Mouse (Mus musculus): ENCODE data around the gene Ldb3. TPM values are rescaled to one million over a fixed set of nuclear protein-coding genes. Genes with fewer than 3 reads are reported as not detected.
A peak's percentile ranks its signal among the peaks of the same experiment; 100 is the strongest.

Ldb3 gene
- total RNA-seq, 2 experiments from 2014 or later: 0.46 to 2.6 TPM

DNA sequence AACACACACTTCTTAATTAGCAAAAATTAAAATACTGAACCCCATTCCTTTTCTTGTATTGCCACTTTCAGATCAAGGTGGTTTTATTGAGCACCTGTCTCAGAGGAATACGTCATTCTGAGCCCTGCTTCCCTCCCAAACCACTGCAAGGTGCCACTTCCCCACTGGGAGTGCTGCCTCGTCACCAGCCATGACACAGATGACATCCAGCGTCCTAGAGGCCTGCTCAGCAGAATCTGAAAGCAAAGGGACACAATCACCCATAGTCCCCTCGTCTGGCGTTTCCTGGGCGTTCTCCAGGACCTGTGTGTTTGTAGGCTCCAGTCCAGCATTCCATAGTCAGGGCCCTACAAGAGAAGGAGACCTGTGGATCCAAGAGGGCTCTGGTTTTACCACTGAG lies 74.4 kb downstream of the Ldb3 start:
- DNase-seq (ENCODE audit: low spot score in 2 of 2): no peak

DNA sequence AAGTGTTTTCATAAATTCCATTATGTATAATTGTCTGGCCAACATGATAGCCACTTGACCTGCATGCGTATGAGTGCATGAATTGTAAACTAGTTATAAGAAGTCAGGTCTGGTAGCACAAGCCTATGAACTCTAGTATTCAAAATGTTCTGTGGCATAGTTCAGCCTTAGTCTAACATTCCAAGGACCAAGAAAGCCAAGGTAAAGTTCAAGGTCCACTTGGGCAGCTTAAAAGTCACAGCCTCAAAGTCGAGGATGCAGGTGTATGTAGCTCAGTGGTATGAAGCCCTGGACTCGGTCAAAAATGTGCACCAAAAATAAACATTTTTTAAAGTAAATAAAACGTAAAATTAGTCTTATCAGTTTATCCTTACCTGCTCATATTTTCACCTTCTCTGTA lies 75.9 kb downstream of the Ldb3 start:
- no peak for DNase-seq (ENCODE audit: low spot score in 2 of 2)

DNA sequence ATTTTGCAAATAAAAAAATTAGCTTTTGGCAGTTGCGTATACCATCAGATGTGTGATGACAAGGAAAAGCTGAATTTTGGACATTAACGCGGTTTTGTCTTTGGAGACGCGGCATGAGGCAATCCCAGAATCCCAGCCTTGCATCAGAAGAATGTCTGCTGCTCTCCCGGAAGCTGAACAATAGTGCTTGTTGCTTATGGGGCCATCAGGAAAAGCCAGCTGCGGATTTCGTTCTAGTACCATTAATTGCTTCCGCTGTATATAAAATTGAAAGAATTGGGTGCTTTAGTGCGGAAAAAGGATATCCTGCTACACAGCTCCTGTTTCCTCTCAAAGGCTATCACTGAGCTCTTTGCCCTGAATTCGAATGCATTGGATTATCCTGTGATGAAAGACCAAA lies 76.6 kb downstream of the Ldb3 start:
- DNase-seq (ENCODE audit: low spot score in 2 of 2): no peak

DNA sequence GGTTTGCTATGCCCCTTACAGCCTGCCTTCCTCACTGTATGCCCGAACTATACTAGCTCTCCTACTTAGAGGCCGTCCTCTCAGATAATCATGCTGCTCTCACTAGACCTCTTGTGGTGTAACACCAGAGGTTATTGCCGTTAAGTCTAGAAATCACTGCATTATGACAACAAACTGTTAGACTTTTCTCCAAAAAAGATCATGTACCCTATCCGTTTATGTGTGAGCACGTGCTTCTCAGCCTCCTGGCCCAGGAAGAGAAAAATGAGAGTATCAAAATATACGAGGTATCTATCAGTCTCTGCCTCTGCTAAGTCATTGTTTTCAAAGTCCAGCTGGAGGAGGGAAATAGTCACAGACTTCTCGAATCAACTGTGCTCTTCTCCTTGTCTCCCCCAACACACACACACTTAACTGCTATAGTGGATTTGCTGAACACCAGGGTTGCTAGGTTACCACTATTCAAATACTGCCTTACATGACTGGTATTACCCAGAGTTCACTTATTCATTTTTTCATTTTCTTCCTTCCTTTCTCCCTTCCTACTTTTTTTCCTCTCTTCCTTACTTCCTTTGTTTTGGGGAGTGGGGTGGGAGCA lies 79.5 kb downstream of the Ldb3 start:
- no peak for DNase-seq (ENCODE audit: low spot score in 2 of 2)

DNA sequence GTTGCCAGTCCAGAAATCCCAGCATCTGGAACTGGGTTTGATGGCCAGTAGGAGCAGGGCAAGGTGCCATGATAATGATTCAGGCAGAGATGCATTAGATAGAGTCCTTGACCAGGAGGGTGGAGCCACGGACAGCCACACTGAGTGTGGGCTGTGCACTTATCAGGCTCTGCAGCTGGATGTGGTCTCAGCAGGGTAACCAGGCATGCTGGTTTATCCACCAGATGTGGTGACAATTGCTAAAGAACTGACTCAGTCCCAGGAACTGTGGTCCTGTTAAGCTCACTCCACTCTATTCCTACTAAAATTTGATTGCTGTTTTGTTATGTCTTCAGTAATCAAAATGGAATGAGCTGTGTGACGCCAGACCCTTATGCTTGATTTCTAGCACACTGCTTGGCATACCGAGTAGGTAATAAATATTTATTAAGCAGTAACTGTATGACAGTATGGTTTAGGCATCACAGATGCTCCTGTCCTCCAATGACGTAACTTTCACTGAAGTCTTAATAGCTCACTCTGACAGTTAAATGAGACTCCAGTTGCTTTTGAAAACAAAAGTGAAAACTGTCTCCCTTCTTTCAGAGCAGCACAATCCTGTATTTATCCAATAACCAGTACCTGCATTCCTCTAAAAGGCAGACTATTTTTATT lies 80.2 kb downstream of the Ldb3 start:
- peak in 1 of 2 experiments; percentile 49 for DNase-seq (ENCODE audit: low spot score in 2 of 2)

DNA sequence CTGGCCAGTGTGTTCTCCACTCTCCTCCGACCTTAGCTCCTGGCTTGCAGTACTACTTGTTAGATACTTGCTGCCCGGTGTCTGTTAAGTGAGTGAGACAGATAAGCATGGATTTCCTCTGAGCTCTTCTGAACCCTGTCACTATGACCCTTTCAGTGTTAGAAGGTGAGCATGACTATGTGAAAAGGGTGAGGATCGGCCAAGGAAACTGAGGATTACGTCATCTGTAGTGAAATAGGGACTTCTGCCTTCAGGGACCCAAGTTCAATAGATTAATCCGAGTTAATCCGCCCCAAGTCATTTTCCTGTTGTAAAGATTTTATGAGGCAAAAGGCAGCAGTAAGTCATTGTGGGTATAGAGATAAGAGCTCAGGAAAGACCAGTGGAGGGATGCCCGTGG lies 83.2 kb downstream of the Ldb3 start:
- no peak for DNase-seq (ENCODE audit: low spot score in 2 of 2)

DNA sequence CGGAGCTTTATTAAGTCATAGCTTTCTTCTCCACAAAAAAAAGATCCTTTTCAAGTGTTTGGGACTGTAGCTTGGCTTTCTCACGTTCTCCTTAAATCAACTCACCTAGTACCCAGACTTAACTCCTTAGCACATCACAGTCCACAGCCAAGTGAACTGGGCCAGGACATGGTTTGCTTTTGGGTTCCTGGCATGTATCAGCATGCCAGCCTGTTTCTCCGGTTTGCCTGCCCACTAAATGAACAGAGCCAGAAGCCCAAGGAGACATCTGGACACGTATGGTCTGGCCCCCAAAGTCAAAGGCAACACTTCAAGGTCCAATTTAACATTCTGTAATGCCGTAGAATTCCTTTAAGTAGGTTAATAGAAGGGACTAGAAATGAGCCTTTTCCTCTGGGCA lies 84.1 kb downstream of the Ldb3 start:
- DNase-seq (ENCODE audit: low spot score in 2 of 2): no peak

DNA sequence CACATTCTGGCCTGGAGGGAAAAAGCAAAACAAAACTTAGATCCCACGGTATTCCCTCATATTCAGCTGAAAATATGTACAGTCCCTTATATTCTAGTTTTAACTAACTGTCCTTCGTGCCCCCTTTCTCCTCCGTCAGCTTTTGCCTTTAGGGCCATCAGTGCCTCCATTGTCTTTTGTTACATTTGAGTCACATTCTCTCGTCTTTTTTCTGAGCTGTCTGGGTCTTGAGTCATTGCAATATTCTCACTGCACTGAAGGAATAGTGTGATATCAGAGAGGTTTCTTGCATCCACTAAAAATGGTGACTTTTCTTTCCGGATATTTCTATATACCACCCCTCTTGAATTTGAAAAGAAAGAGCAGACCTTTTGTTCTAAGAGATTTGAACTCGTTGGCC lies 84.7 kb downstream of the Ldb3 start:
- no peak for DNase-seq (ENCODE audit: low spot score in 2 of 2)

DNA sequence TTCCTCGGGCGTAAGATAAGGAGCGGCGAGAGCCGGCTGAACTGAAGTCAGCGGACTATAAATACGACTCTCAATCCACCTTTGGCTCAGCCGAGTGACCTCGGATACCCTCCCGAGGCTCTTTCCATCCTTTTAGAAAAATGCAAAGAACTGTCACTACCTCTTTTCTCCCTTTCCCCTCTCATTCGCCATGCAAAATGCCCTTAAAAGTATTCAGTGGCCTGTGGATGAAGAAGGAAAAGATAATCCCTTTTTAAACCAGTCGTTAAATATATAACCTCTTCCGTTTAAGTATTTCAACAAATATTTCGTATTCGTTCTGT lies 85.2 kb downstream of the Ldb3 start, which contains the start of gene Bmpr1a:
Gene Bmpr1a (minus strand): TSS at position 17 of the 323 bp plus-strand sequence.
- DNase-seq (ENCODE audit: low spot score in 2 of 2): no peak

DNA sequence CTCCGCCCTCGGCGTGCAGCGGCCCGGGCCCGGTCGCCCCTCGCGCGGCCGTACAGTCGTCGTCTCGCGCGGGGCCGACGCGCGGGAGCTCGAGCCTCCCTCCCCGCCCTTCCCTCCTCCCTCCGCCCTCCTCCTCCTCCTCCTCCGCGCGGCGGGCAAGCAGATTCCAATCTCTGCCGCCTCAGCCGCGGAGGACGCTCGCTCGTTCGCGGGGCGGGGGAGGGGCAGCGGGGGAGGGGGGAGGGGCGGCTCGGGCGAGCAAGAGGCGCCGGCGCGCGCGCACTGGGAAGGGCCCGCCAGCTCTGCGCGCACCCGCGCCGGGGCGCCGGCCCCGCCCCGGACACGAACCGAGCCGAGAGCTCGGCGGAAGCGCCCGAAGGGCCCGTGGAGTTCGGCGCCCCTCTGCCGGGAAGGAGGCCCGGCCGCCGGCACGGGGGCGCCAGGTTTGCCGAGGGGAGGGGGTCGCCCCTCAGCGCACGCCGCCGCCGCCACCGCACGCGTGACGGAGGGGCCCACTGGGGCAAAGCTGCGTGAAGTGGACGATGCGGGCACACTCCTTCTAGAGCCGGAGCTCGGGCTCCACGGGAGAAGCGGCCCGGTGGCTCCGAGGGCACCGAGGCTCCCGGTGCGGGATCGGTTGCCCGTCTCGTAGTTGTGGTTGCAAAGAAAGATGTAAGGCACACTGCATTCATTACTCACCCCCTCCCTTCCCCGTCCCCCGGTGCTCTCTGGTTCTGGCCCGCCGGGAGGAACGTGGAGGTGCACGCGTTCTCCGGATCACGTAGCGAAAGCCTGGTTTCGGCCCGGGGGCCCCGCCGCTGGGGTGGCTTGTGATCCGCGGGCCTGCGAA lies 85.8 kb downstream of the Ldb3 start:
- peak; percentile 87 to 88 for DNase-seq (ENCODE audit: low spot score in 2 of 2)

DNA sequence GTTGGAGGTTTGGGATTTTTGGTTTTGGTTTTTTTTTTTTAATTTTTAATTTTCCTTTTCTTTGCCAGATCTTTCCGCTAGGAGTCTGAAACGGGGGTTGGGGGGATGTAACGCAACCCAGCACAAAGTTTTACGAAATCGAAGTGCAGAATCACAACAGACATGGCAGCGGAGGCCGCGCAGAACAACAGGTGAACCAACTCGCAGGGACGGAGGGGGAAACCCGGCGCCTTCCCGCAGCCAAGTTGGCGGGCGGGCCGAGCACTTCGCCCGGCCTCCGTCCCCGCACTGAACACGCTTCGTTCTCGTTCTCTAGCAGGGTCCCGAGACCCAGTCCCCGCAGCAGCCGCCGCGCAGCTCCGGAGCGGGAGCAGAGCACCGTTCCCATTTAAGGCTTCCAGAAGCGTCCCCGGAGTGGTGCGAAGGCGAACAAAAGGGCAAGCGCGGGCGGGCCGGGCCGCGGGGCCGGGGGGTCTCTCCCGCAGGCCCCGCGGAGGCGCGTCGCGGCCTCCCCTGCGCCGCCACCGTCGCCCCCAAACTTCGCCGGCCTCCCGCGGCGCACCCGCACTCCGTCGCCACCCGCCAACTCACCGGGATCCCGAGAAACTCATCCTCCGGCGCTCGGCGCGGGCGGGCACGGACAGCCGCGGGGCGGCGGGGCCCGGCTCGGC lies 86.5 kb downstream of the Ldb3 start:
- DNase-seq (ENCODE audit: low spot score in 2 of 2): peak; percentile 54 to 61

DNA sequence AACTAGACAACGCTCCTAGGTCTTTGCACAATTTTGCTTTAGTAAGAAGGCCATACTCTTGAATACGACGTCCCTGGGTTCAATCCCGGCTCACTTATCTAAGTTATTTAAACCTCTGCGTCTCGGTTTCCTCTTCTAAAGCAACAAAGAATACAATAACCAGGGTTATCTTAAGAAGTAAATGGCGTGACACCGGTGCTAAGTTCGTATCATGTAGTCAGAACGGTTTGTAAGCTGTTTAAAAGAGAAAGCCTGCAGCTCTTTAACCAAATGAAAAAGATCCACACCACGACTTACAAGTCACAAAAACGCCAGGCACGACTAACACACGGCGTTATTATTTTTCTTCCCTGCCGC lies 87.1 kb downstream of the Ldb3 start:
- no peak for DNase-seq (ENCODE audit: low spot score in 2 of 2)

DNA sequence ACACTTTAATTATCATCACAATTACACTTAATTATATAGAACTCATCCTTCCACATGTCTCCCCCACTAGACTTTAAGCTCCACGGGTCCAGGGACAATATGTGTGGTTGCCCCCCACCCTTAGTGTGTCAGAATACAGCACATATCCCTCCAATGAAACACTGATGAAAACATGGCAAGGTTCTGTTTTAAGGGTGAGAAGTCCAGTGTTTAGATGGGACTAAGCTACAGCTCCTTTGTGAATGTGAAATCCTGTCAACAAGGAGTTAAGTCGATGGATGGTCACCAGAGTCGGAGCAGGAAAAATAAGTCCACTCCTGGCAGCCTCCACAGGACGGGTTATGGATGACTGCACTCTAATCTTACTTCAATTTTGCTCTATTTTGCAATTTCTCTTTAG lies 88.2 kb downstream of the Ldb3 start:
- no peak for DNase-seq (ENCODE audit: low spot score in 2 of 2)

DNA sequence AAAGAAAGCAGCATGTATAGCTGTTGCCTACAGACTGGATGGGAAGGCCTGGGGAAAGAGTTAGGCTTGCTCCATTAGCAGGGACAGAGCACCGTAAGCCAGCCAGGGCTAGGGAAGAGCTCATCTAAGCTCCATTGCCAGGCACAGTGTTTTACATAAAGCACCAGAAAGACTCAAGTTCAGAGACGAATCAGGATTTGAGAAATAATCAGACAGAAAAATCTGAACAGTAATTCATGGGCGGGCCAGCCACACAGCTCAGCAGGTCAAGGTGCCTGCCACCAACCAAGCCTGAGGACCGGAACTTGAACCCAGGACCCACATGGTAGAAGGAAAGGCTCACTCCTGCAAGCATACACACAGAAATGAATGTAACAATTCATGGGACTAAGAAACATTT lies 88.8 kb downstream of the Ldb3 start:
- peak in 1 of 2 experiments; percentile 17 for DNase-seq (ENCODE audit: low spot score in 2 of 2)

DNA sequence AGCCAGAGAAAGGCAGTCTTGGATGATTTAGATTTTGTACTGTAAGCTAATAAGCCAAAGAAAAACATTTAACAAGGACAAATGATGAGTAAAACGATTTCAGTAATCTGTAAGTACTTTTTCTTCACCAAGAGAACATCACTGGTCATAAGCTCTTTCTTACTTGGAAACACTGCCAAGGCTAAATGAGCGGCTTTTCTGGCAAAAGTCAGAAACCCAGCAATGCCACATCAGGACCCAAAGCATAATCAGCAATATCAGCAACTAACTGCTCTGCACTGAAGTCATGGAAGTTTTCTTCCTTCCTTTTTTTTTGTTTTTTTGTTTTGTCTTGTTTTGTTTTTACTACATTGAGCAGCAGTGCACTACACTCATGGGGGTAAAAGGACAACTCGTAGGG lies 91.1 kb downstream of the Ldb3 start:
- no peak for DNase-seq (ENCODE audit: low spot score in 2 of 2)

DNA sequence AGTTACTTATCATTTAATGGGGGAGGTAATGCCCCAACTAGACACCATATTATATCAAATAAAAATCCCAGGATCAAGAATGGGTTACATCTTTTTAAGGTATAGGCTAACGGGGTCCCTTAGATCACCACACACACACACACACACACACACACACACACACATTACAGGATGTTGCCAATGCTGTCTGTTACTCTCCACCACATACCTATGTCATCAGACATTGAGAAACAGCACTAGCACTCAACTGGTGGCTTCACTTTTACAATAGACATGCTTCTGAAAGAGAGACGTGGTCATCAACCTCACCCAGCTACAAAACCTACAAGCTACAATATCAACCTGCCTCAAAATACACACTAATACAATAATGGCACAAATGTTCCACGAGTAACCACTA lies 94.8 kb downstream of the Ldb3 start:
- DNase-seq (ENCODE audit: low spot score in 2 of 2): no peak

DNA sequence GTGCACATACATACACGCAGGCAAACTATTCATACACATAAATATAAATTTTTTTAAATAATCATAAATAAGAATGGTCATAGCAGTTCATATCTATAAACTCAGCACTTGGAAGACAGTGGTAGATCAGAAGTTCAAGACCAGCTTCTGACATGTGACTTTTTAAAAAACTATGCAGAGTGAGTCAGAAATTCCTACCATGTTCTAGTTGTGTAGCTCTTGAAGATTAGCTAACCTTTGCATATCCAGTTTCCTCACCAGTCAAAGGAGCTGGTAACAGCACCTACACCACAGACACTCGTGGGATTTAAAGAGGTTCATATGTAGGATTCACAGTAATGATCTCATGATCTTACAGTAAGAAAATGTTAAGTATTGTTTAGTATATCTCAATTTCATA lies 95.8 kb downstream of the Ldb3 start:
- no peak for DNase-seq (ENCODE audit: low spot score in 2 of 2)

DNA sequence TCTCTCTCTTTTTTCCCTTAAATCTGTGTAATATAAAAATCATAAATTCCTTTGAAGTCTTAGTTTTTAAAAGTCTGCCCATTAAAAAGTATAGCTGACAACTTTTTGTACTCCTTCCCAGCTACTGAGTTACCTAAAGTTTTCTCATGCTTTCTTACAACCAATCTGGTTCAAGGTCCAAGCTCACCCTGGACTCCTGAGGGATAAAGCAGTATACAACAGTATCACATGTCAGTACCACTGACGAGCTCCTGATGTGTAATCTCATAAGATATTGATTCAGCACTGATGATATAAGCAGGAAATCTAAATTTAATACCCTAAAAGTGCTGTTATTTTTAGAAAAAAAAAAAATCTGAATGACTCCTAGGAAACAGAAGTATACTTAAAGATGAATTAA lies 97.5 kb downstream of the Ldb3 start:
- no peak for DNase-seq (ENCODE audit: low spot score in 2 of 2)

DNA sequence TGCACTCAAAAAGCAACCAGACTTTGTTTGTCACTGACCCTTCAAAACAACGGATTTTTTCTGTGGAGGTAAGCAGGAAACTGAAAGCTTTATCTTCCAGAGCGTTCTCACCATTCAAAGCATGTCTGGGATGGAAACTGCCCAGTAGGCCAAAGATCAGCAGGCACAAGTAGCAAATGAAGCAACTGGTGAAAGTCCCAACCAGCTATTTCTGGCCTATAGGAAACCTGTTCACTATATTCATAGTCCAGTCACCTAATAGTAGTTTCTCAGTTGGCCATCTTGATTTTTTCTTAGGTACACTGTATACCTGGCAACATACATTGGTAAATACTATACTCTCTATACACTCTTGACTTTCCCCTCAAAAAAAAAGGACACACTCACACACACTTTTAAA lies 98.6 kb downstream of the Ldb3 start:
- DNase-seq (ENCODE audit: low spot score in 2 of 2): no peak

DNA sequence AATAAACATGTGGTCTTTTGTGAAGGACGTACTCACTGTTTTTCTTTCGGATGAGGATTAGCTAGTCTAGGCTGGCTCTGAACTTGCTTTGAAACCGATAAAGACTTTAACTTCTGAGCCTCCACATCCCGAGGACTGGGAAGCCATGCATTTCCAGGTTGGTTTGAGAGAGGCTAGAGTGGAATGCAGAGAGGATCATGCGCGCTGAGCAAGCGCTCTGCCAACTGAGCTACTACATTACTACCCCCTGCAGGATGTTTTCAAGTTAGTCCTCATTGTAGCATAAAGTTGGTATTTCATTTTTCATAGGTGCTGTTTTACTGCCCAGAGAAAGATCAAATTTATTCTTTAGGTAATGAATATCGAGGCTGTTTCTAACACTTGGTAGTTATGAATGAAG lies 102.3 kb downstream of the Ldb3 start:
- DNase-seq (ENCODE audit: low spot score in 2 of 2): no peak

DNA sequence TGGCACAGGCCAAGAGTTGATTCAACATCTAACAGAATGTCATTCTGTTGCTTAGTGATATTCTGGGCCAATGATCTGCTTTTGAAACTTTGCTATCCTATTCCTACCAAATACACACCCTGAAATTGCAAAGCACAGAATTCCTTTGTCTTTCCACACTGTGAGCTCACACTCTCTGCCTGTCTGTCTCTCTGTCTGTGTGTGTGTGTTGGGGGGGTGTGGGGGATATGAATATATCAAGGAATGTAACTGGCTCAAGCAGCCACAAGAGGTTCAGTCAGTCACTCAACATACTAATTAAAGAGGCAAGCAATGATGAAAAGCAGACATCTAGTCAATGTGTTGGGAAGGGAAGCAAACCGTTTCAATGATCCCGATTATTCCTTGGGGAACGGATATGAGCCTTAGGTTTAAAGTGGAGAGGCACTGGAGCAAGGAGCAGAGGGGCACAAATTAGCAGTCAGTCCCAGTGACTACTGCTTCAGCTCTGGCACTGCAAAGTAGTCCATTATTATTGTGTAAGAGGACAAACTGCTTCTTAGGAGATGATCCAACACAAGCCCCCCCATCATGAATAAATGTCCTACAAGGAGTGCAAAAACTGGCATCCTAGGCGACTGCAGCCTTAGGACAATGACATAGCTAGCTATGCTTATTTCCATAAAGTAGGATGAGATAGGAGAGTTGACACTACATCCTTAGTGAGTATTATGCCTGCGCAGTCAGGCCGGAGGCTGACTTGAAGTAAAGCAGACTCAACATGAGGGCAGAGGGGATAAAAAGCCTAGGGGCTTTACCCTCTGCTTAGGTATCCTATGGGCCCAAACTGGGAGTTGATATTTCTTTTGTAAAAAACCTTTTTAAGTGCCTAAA lies 104.8 kb downstream of the Ldb3 start:
- no peak for DNase-seq (ENCODE audit: low spot score in 2 of 2)

All from adrenal gland, adult 18-20 months (tissue).